ENCODE assay signal across 16 mouse cellular contexts in the genomic region with DNA sequence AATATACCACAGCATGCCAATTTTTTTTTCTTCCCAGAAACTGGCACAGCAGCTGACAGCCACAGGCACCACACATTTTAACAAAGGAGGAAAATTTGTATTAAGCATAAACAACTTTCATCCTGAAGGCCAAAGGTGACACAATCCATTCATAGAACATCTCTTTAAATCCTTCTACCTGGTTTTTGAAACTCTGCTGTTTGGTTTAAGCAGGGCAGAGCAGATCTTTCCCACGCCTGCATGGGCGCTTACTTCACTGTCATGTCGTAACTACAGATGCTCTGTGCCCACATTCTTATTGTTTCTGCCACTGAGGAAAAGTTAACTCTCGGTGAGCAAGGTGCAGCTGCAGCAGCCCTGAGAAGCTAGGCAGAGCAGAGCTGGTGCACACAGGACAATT.
"Had no signal": no experiment of that assay in that cellular context is flagged by ENCODE, and none has a peak within 500 bp of the region (broad histone marks: within the 10 kb centered on the region; RNA-seq: fewer than 3 reads in every experiment).

No protein-coding gene starts in this region.

- H3K27me3 ChIP-seq: lung, embryonic 15.5 days; megakaryocyte, embryonic 14.5 days; midbrain, embryonic 15.5 days; neural tube, embryonic 12.5 days; stomach, embryonic 15.5 days had no signal

- H3K36me3 ChIP-seq: lung, embryonic 15.5 days; midbrain, embryonic 13.5 days; midbrain, embryonic 15.5 days; neural tube, embryonic 12.5 days; stomach, embryonic 15.5 days had no signal

- H3K27ac ChIP-seq: lung, embryonic 15.5 days; macrophage; midbrain, embryonic 13.5 days; midbrain, embryonic 15.5 days; neural tube, embryonic 12.5 days; stomach, embryonic 15.5 days; stomach, postnatal 0 days had no signal

- H3K4me1 ChIP-seq: lung, embryonic 15.5 days; megakaryocyte, embryonic 14.5 days; neural tube, embryonic 12.5 days; stomach, embryonic 15.5 days had no signal

- H3K4me3 ChIP-seq: lung, embryonic 15.5 days; megakaryocyte, embryonic 14.5 days; midbrain, embryonic 13.5 days; midbrain, embryonic 15.5 days; neural tube, embryonic 12.5 days; stomach, embryonic 15.5 days had no signal

- H3K9me3 ChIP-seq: lung, embryonic 15.5 days; midbrain, embryonic 13.5 days; midbrain, embryonic 15.5 days; neural tube, embryonic 12.5 days; stomach, embryonic 15.5 days had no signal

- DNase-seq: liver, postnatal 0 days; lung, adult 2 months; lung, postnatal 14 days; lung, postnatal 36 days; right cerebral cortex, postnatal 14 days; thymus, adult 2 months; thymus, postnatal 25 days; thymus, postnatal 4 days had no signal
